Mouse (Mus musculus) neural tube, embryonic 14.5 days (tissue): Measurements from ENCODE around the gene Ggt5. TPM values are rescaled to one million over a fixed set of nuclear protein-coding genes. Genes with fewer than 3 reads are reported as not detected.

ENCODE experiments used
- ATAC-seq: fragments of 200-750 bp; cut with Nextera tagmentation; 2 replicates; pipeline ENCODE4 v1.8.0; 2017; ENCODE audit warnings: low read depth, mild to moderate bottlenecking, moderate TSS enrichment, moderate library complexity
- H3K27ac ChIP-seq: fragments of 300-500 bp; sonication (generic); 2 replicates; pipeline ENCODE4 v1.5.1; 2014; ENCODE audit warnings: low read depth, mild to moderate bottlenecking, control low read depth, low read length, moderate library complexity, mixed read lengths
- H3K27me3 ChIP-seq: fragments of 300-500 bp; sonication (generic); 2 replicates; pipeline ENCODE4 v1.6.1; 2014; ENCODE audit warnings: low read length; ENCODE audit not compliant: control insufficient read depth, insufficient read depth
- H3K36me3 ChIP-seq: fragments of 300-500 bp; sonication (generic); 2 replicates; pipeline ENCODE4 v1.6.1; 2014; ENCODE audit warnings: low read length, mixed read lengths; ENCODE audit not compliant: control insufficient read depth, insufficient read depth
- H3K4me1 ChIP-seq: fragments of 300-500 bp; sonication (generic); 2 replicates; pipeline ENCODE4 v1.6.1; 2014; ENCODE audit warnings: low read length; ENCODE audit not compliant: control insufficient read depth, insufficient read depth
- H3K4me2 ChIP-seq: fragments of 300-500 bp; sonication (generic); 2 replicates; pipeline ENCODE4 v1.6.1; 2014; ENCODE audit warnings: mild to moderate bottlenecking, low read depth, low read length, control low read depth
- H3K4me3 ChIP-seq: fragments of 300-500 bp; sonication (generic); 2 replicates; pipeline ENCODE4 v1.5.1; 2014; ENCODE audit warnings: low read depth, low read length, control low read depth, mixed read lengths
- H3K9ac ChIP-seq: fragments of 300-500 bp; sonication (generic); replicated peaks from 2 replicates; pipeline ENCODE4 v1.6.1; 2014; ENCODE audit warnings: low read depth, mild to moderate bottlenecking, control low read depth, low read length, mixed read lengths
- H3K9me3 ChIP-seq: fragments of 300-500 bp; sonication (generic); 2 replicates; pipeline ENCODE4 v1.6.1; 2016; ENCODE audit warnings: low read length; ENCODE audit not compliant: control insufficient read depth
- WGBS: fragments of 180-500 bp; shearing (Covaris S2); extraction: QIAGEN DNeasy Blood & Tissue Kit; methylation state at CpG from one replicate; pipeline ENCODE4 v1.1.7; 2014; 5-methylcytosine and 5-hydroxymethylcytosine counted together
- polyA plus RNA-seq: library from polyadenylated mRNA; unstranded; fragments of >200 nt; fragmentation: Nextera tagmentation; extraction: Ambion mirVana; gene quantifications from 2 replicates; pipeline ENCODE4 v1.2.1, GENCODE M21; 2014

Ggt5 gene
- polyA plus RNA-seq, 1 experiment from 2014 or later = 0.43 TPM

- 92% methylated on average over 11 of the region's 12 CpGs for WGBS
- no peak overlapping the region for H3K4me3 ChIP-seq
These were observed 47.1 kb downstream of the Ggt5 start for GRCm38 (mm10) chr10:75636084-75636786.

DNA sequence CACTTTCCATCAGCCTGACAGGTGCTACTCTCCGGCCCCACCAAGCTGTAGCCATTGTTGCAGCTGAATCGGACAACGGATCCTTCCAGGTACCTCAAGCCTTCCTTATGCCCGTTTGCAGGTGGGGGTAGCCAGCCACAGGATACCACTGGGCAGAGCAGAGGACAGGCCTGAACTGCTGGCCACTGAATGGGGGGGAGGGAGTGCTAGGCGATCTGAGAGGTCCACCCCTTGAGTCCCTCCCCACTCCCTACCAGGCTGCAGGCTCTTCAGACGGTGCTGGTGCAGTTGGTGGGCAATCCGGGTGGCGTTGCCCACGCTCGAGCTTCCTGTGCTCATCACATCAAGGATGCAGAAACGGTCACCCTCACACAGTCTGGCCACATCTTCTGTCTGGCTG is 48.6 kb downstream of the Ggt5 start:
- Histone ChIP-seq H3K36me3 (no peaks in the 10 kb centered on the region), H3K9ac (no peak overlapping the region), H3K4me1 (no peaks in the 10 kb centered on the region), H3K27me3 (no peaks in the 10 kb centered on the region), H3K27ac (no peak overlapping the region), H3K4me2 (no peak overlapping the region), H3K9me3 (no peaks in the 10 kb centered on the region), H3K4me3 (no peak overlapping the region)
- no peak for ATAC-seq
- 89% methylated on average over 11 of the region's 11 CpGs for WGBS

More at GRCm38 (mm10) chr10:75636084-75636786, 47.1 kb downstream of the Ggt5 start:
- no peaks in the 10 kb centered on the region for H3K27me3 ChIP-seq
- ATAC-seq = no peak
- no peaks in the 10 kb centered on the region for H3K36me3 ChIP-seq
- no peak overlapping the region for H3K9ac ChIP-seq
- no peaks in the 10 kb centered on the region for H3K4me1 ChIP-seq
- H3K27ac ChIP-seq = no peak overlapping the region
- H3K9me3 ChIP-seq = no peaks in the 10 kb centered on the region
- no peak overlapping the region for H3K4me2 ChIP-seq

DNA sequence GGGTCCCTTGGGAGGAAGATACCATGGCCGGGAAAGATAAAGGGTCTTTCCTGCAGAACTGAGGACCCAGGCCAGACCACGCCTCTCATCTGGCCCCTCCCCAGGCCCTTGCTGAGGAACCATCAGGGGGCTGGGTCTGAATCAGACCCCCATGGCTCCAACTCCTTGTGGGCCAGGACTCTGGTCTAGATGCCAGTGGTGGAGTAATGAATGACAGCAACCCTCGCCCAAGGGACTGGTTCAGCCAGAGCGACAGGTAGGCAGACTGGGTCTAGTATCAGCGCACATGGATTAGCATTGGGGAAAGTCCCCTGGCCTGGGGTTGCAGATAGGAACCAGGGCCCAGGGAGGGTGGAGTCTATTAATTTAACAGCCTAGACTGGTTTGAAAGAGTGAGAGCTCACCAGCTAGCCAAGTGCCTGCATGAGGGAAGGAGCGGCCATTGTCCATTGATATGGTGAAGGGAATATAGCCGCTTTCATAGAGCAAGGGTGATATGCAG is 52.6 kb downstream of the Ggt5 start:
- Histone ChIP-seq H3K36me3 (peaks cover 9% of the 10 kb centered on the region; the same call in 1 of the 2 replicates), H3K9ac (no peak overlapping the region), H3K4me3 (no peak overlapping the region), H3K27ac (no peak overlapping the region), H3K4me2 (no peak overlapping the region), H3K27me3 (no peaks in the 10 kb centered on the region), H3K4me1 (peaks cover 13% of the 10 kb centered on the region), H3K9me3 (no peaks in the 10 kb centered on the region)
- 96% methylated on average over 7 of the region's 7 CpGs for WGBS
- ATAC-seq = no peak

- H3K9ac ChIP-seq = no peak overlapping the region
- WGBS = 83% methylated on average over 9 of the region's 9 CpGs
- H3K36me3 ChIP-seq = peaks cover 9% of the 10 kb centered on the region; the same call in 1 of the 2 replicates
- H3K9me3 ChIP-seq = no peaks in the 10 kb centered on the region
- no peak for ATAC-seq
- H3K27me3 ChIP-seq = no peaks in the 10 kb centered on the region
- H3K4me3 ChIP-seq = no peak overlapping the region
- H3K4me1 ChIP-seq = peaks cover 13% of the 10 kb centered on the region
- no peak overlapping the region for H3K27ac ChIP-seq
- H3K4me2 ChIP-seq = no peak overlapping the region
These were observed 53.3 kb downstream of the Ggt5 start for GRCm38 (mm10) chr10:75642436-75642835.

DNA sequence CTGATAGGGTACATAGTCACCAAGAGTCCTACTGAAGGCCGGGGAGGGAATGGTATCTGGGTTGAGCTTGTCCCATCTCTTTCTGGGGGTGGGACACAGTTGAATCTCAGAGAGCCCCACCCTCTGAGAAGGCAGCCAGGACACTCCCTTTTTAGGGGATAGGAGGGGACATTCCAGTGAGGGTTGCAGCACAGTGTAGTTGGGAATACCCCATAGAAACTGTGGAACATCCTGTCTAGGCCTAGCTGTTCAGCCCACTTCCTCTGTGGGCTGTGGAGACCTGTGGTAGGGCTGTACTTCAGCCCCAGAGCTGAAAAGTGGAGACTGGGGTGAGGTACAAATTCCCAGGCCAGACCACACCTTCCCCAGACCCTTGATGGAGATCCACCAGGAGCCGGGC is 53.8 kb downstream of the Ggt5 start:
- H3K4me1 ChIP-seq = peaks cover 13% of the 10 kb centered on the region
- H3K36me3 ChIP-seq = peaks cover 9% of the 10 kb centered on the region; the same call in 1 of the 2 replicates
- H3K4me3 ChIP-seq = no peak overlapping the region
- ATAC-seq = no peak
- no peak overlapping the region for H3K4me2 ChIP-seq
- no peak overlapping the region for H3K27ac ChIP-seq
- H3K9ac ChIP-seq = no peak overlapping the region
- H3K9me3 ChIP-seq = no peaks in the 10 kb centered on the region
- H3K27me3 ChIP-seq = no peaks in the 10 kb centered on the region
- 85% methylated on average over 2 of the region's 2 CpGs for WGBS

- no peaks in the 10 kb centered on the region for H3K27me3 ChIP-seq
- H3K27ac ChIP-seq = no peak within 1 kb of the TSS
- no peak within 1 kb of the TSS for H3K4me3 ChIP-seq
- ATAC-seq = peak; percentile 59
- H3K9me3 ChIP-seq = no peaks in the 10 kb centered on the region
- 6% methylated on average over 11 of the region's 11 CpGs for WGBS
- H3K9ac ChIP-seq = peak within 1 kb of the TSS; percentile 25; the same call in 1 of the 2 replicates
- no peak within 1 kb of the TSS for H3K4me2 ChIP-seq
- H3K36me3 ChIP-seq = peaks cover 17% of the 10 kb centered on the region
- H3K4me1 ChIP-seq = peaks cover 13% of the 10 kb centered on the region
These were observed 54.7 kb downstream of the Ggt5 start, which contains the start of gene Susd2 for GRCm38 (mm10) chr10:75643741-75644343. Gene Susd2 (minus strand): TSS chr10:75644008.

DNA sequence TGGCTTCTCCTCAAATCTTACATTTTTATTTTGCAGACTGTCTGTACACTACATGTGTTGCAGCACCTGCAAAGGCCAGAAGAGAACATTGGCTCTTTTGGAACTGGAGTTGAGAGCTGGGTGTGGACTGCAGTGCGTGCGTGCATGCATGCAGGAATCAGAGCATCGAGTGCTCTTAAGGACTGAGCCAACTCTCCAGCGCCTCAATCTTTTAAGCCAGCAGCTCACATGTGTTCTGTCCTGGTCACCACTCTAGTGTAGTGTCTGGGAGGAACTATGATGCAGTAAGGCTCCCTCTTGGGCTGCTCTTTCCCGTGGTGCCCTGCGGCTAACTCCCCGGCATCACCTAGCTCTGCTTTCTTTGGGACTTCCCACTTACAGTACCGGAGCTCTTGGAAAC is 56.5 kb downstream of the Ggt5 start:
- no peaks in the 10 kb centered on the region for H3K27me3 ChIP-seq
- H3K27ac ChIP-seq = no peak overlapping the region
- no peak overlapping the region for H3K4me2 ChIP-seq
- 93% methylated on average over 8 of the region's 8 CpGs for WGBS
- peaks cover 18% of the 10 kb centered on the region for H3K36me3 ChIP-seq
- ATAC-seq = no peak
- peaks cover 13% of the 10 kb centered on the region for H3K4me1 ChIP-seq
- no peak overlapping the region for H3K9ac ChIP-seq
- no peak overlapping the region for H3K4me3 ChIP-seq
- H3K9me3 ChIP-seq = no peaks in the 10 kb centered on the region

DNA sequence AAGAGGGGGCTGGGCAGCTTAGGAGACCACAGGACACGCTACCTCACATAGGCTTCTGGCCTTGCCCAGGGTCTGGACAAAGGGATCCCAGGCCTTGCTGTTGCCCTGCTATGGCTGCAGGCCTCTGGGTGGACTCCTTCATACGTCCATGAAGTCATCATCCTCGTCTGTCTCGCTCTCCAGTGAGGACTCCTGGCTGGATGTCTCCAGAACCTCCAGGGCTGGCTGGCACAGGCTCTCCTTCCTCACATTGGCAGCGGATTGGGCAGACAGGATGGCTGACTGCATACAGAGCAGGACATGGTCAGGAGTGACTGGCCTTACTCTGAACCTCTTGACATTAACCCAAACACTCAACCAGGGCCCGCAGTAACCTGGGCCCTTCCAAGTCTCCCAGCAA is 57.3 kb downstream of the Ggt5 start:
- Histone ChIP-seq H3K9me3 (no peaks in the 10 kb centered on the region), H3K4me1 (peaks cover 13% of the 10 kb centered on the region), H3K9ac (no peak overlapping the region), H3K27ac (no peak overlapping the region), H3K27me3 (no peaks in the 10 kb centered on the region), H3K4me2 (no peak overlapping the region), H3K4me3 (no peak overlapping the region), H3K36me3 (peaks cover 26% of the 10 kb centered on the region)
- 98% methylated on average over 6 of the region's 6 CpGs for WGBS
- no peak for ATAC-seq

DNA sequence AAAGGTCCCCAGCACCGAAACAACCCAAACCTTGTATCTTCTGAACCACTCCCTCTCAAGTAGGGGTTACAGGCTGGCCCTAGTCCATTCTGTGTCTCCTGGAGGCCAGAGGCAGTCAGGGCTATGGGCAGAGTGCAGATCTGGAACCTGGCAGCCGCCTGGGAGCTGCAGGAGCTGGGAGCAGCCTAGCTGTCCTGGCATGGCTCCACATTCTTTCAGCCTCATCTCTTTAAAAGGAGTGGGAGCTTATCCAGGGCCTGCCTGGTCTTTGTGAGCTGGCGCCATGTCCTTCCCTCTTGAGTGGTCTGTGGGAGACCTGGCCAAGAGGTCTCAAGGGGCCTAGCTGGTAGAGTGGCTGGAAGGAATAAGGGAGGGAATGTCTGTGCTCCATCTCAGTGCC is 58.2 kb downstream of the Ggt5 start:
- peak; percentile 21; the same call in 1 of the 2 replicates for ATAC-seq

More for the DNA sequence above, 58.2 kb downstream of the Ggt5 start:
- H3K4me2 ChIP-seq = no peak overlapping the region
- peaks cover 13% of the 10 kb centered on the region for H3K4me1 ChIP-seq
- H3K9ac ChIP-seq = no peak overlapping the region
- H3K36me3 ChIP-seq = peaks cover 35% of the 10 kb centered on the region
- no peaks in the 10 kb centered on the region for H3K9me3 ChIP-seq
- WGBS = 95% methylated on average over 3 of the region's 3 CpGs
- no peak overlapping the region for H3K4me3 ChIP-seq
- H3K27me3 ChIP-seq = no peaks in the 10 kb centered on the region
- no peak overlapping the region for H3K27ac ChIP-seq
